Mouse (Mus musculus): Measurements from ENCODE around the gene Sgca. TPM values are rescaled to one million over a fixed set of nuclear protein-coding genes. Genes with fewer than 3 reads are reported as not detected.

Sgca gene
- polyA plus RNA-seq, 1 experiment, result not detected

- peak overlapping the region; percentile 98 for H3K27ac ChIP-seq (ENCODE audit: insufficient read depth, low read length)
- peaks cover 26% of the 10 kb centered on the region for H3K4me1 ChIP-seq (ENCODE audit: control insufficient read depth, insufficient read depth, low read length)
- TF ChIP-seq CTCF (IDR thresholded peaks at IDR 0.05; ENCODE audit: borderline replicate concordance, insufficient read depth, low read length) (no peak), POLR2A (IDR thresholded peaks at IDR 0.05; ENCODE audit: low read depth, low read length) (peak; percentile 54)
- H3K4me3 ChIP-seq (ENCODE audit: insufficient read depth, low read length), result no peak overlapping the region
These were observed 46.5 kb downstream of the Sgca start for GRCm38 (mm10) chr11:94929599-94929998.

GRCm38 (mm10) chr11:94928820-94929219 is 47.3 kb downstream of the Sgca start:
- peak overlapping the region; percentile 99 for H3K27ac ChIP-seq (ENCODE audit: insufficient read depth, low read length)
- H3K4me3 ChIP-seq (ENCODE audit: insufficient read depth, low read length), result no peak overlapping the region
- H3K4me1 ChIP-seq (ENCODE audit: control insufficient read depth, insufficient read depth, low read length), result peaks cover 20% of the 10 kb centered on the region
- no peak for TF ChIP-seq CTCF (IDR thresholded peaks at IDR 0.05; ENCODE audit: borderline replicate concordance, insufficient read depth, low read length)
- peak; percentile 7 for TF ChIP-seq POLR2A (IDR thresholded peaks at IDR 0.05; ENCODE audit: low read depth, low read length)

- H3K4me3 ChIP-seq (ENCODE audit: insufficient read depth, low read length), result no peak overlapping the region
- TF ChIP-seq POLR2A (IDR thresholded peaks at IDR 0.05; ENCODE audit: low read depth, low read length), result 0 out of 2 replicates have a peak, but pooled peaks have one; percentile 45
- no peak for TF ChIP-seq CTCF (IDR thresholded peaks at IDR 0.05; ENCODE audit: borderline replicate concordance, insufficient read depth, low read length)
- H3K4me1 ChIP-seq (ENCODE audit: control insufficient read depth, insufficient read depth, low read length), result peaks cover 19% of the 10 kb centered on the region
- peak overlapping the region; percentile 99 for H3K27ac ChIP-seq (ENCODE audit: insufficient read depth, low read length)
These were observed 48.3 kb downstream of the Sgca start for GRCm38 (mm10) chr11:94927771-94928291.

GRCm38 (mm10) chr11:94926431-94926830 is 49.7 kb downstream of the Sgca start:
- TF ChIP-seq POLR2A (IDR thresholded peaks at IDR 0.05; ENCODE audit: low read depth, low read length), result no peak
- TF ChIP-seq CTCF (IDR thresholded peaks at IDR 0.05; ENCODE audit: borderline replicate concordance, insufficient read depth, low read length), result no peak
- Histone ChIP-seq H3K27ac (ENCODE audit: insufficient read depth, low read length) (peak overlapping the region; percentile 99), H3K4me1 (ENCODE audit: control insufficient read depth, insufficient read depth, low read length) (peaks cover 17% of the 10 kb centered on the region), H3K4me3 (ENCODE audit: insufficient read depth, low read length) (no peak overlapping the region)

GRCm38 (mm10) chr11:94924977-94925376 is 51.1 kb downstream of the Sgca start:
- no peak overlapping the region for H3K27ac ChIP-seq (ENCODE audit: insufficient read depth, low read length)
- no peak overlapping the region for H3K4me3 ChIP-seq (ENCODE audit: insufficient read depth, low read length)
- H3K4me1 ChIP-seq (ENCODE audit: control insufficient read depth, insufficient read depth, low read length), result peaks cover 17% of the 10 kb centered on the region
- TF ChIP-seq POLR2A (IDR thresholded peaks at IDR 0.05; ENCODE audit: low read depth, low read length), result no peak
- no peak for TF ChIP-seq CTCF (IDR thresholded peaks at IDR 0.05; ENCODE audit: borderline replicate concordance, insufficient read depth, low read length)

GRCm38 (mm10) chr11:94920996-94921401 is 55.1 kb downstream of the Sgca start:
- TF ChIP-seq POLR2A (IDR thresholded peaks at IDR 0.05; ENCODE audit: low read depth, low read length) (no peak), CTCF (IDR thresholded peaks at IDR 0.05; ENCODE audit: borderline replicate concordance, insufficient read depth, low read length) (no peak)
- H3K4me3 ChIP-seq (ENCODE audit: insufficient read depth, low read length), result no peak overlapping the region
- peaks cover 18% of the 10 kb centered on the region for H3K4me1 ChIP-seq (ENCODE audit: control insufficient read depth, insufficient read depth, low read length)
- peak overlapping the region; percentile 35 for H3K27ac ChIP-seq (ENCODE audit: insufficient read depth, low read length)

GRCm38 (mm10) chr11:94917717-94918116 is 58.4 kb downstream of the Sgca start:
- TF ChIP-seq POLR2A (IDR thresholded peaks at IDR 0.05; ENCODE audit: low read depth, low read length) (no peak), CTCF (IDR thresholded peaks at IDR 0.05; ENCODE audit: borderline replicate concordance, insufficient read depth, low read length) (no peak)
- Histone ChIP-seq H3K4me3 (ENCODE audit: insufficient read depth, low read length) (no peak overlapping the region), H3K27ac (ENCODE audit: insufficient read depth, low read length) (peak overlapping the region; percentile 86), H3K4me1 (ENCODE audit: control insufficient read depth, insufficient read depth, low read length) (peaks cover 27% of the 10 kb centered on the region)

- H3K4me1 ChIP-seq (ENCODE audit: control insufficient read depth, insufficient read depth, low read length), result peaks cover 31% of the 10 kb centered on the region
- H3K27ac ChIP-seq (ENCODE audit: insufficient read depth, low read length), result peak overlapping the region; percentile 86
- H3K4me3 ChIP-seq (ENCODE audit: insufficient read depth, low read length), result no peak overlapping the region
- TF ChIP-seq CTCF (IDR thresholded peaks at IDR 0.05; ENCODE audit: borderline replicate concordance, insufficient read depth, low read length) (no peak), POLR2A (IDR thresholded peaks at IDR 0.05; ENCODE audit: low read depth, low read length) (no peak)
These were observed 59.6 kb downstream of the Sgca start for GRCm38 (mm10) chr11:94916477-94916876.

- H3K4me3 ChIP-seq (ENCODE audit: insufficient read depth, low read length), result no peak overlapping the region
- TF ChIP-seq POLR2A (IDR thresholded peaks at IDR 0.05; ENCODE audit: low read depth, low read length) (no peak), CTCF (IDR thresholded peaks at IDR 0.05; ENCODE audit: borderline replicate concordance, insufficient read depth, low read length) (no peak)
- H3K4me1 ChIP-seq (ENCODE audit: control insufficient read depth, insufficient read depth, low read length), result peaks cover 31% of the 10 kb centered on the region
- H3K27ac ChIP-seq (ENCODE audit: insufficient read depth, low read length), result peak overlapping the region; percentile 86
These were observed 60.3 kb downstream of the Sgca start for GRCm38 (mm10) chr11:94915675-94916403.
